Mouse (Mus musculus) erythroblast, embryonic 14.5 days (primary cell): ENCODE results near the gene Lrrc4b.

ENCODE experiments used
- GATA1 ChIP-seq: IDR thresholded peaks from 2 replicates; pipeline ENCODE4 v1.6.1; 2012; ENCODE audit warnings: low read length, inconsistent platforms, mixed read lengths
- TAL1 ChIP-seq: IDR thresholded peaks from 3 replicates; pipeline ENCODE4 v1.6.1; 2012; ENCODE audit warnings: low read length, inconsistent platforms, mixed read lengths

- TF ChIP-seq GATA1 (no peak), TAL1 (no peak)
Measured at GRCm38 (mm10) chr7:44437933-44438332, 9.1 kb downstream of the Lrrc4b start.
